Mouse (Mus musculus): ENCODE measurements at regions not wholly inside any gene's neighbourhood (a gene's known extent, or its start where the extent isn't known, plus 50 kb on each side); places are given as distances from the start of the nearest gene placed in this dataset.

DNA sequence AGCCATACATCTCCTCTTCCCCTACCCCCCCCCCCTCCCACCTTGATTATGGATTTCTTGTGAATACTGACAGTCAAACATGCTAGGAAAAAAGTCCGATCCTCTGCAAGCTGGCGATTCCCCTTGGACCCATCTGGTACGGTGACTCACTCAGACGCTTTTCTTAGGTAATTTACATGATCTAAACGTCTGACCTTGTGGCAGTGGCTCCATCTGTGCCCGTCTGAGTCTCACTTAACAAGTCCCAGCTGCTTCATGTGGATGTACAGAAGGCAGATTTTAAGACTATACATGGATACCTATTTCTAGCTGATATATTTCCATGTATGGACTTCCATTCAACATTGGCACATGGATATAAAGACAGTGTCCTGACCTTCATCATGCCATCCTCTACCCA, 481.0 kb downstream of the Lipi start:
- Histone ChIP-seq H3K27ac (ENCODE audit: low read depth, low read length) (no peak overlapping the region), H3K4me2 (ENCODE audit: low read length) (no peak overlapping the region), H3K36me3 (ENCODE audit: control insufficient read depth, insufficient read depth, low read length) (no peaks in the 10 kb centered on the region), H3K27me3 (replicated peaks; ENCODE audit: control insufficient read depth, insufficient read depth, low read length) (no peaks in the 10 kb centered on the region), H3K9ac (ENCODE audit: low read length) (no peak overlapping the region), H3K4me1 (ENCODE audit: control insufficient read depth, insufficient read depth, low read length) (no peaks in the 10 kb centered on the region), H3K4me3 (ENCODE audit: low read depth, low read length) (no peak overlapping the region), H3K9me3 (replicated peaks; ENCODE audit: control insufficient read depth, low read length) (no peaks in the 10 kb centered on the region)
- DNase-seq (ENCODE audit: low spot score) (peak; percentile 57), ATAC-seq (peak; percentile 79; the same call in 1 of the 2 replicates)
- 63% methylated on average over 6 of the region's 6 CpGs for WGBS

GRCm38 (mm10) chr16:75093163-75093562, 492.7 kb downstream of the Lipi start:
- no peak for DNase-seq (ENCODE audit: low spot score)
- ATAC-seq, result peak; percentile 60
- H3K4me1 ChIP-seq (ENCODE audit: control insufficient read depth, insufficient read depth, low read length), result peaks cover 7% of the 10 kb centered on the region
- peak overlapping the region; percentile 45; the same call in 1 of the 2 replicates for H3K9ac ChIP-seq (ENCODE audit: low read length)
- no peaks in the 10 kb centered on the region for H3K9me3 ChIP-seq (replicated peaks; ENCODE audit: control insufficient read depth, low read length)
- 27% methylated on average over 6 of the region's 6 CpGs for WGBS
- H3K27ac ChIP-seq (ENCODE audit: low read depth, low read length), result no peak overlapping the region
- H3K4me3 ChIP-seq (ENCODE audit: low read depth, low read length), result peak overlapping the region; percentile 15; the same call in 1 of the 2 replicates
- peak overlapping the region; percentile 48 for H3K4me2 ChIP-seq (ENCODE audit: low read length)
- H3K27me3 ChIP-seq (replicated peaks; ENCODE audit: control insufficient read depth, insufficient read depth, low read length), result no peaks in the 10 kb centered on the region
- H3K36me3 ChIP-seq (ENCODE audit: control insufficient read depth, insufficient read depth, low read length), result no peaks in the 10 kb centered on the region

DNA sequence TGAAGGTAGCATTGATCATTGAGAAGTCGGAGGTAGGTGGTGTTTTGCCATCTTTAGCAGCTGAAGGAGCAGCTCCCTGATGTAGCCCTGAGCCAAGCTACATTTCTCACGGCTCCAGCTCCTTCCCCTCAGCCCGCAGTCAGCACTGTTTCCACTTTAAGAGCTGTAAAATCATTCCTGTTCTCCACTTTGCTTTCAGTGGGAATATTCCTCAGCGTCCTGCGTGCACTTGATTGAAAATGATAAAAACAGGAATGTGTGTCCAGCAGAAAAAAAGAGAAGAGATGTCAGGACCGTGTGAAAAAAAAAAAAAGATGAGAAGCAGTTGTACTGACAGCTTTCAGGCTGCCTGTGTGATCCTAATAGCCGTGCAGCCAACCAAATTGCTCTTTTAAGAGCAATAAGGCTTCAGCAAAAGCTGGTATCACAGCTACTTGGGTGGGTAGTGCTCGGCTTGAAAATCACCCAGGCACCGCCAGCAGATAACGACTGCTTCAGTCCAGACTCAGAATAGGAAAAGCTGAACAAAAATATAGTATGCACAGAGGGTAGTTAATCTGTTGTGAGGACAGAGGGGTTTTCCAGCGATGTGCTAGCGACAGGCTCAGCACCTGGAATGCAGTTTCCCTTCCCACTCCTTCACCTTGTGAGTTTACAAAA, 493.3 kb downstream of the Lipi start:
- Histone ChIP-seq H3K36me3 (ENCODE audit: control insufficient read depth, insufficient read depth, low read length) (no peaks in the 10 kb centered on the region), H3K27ac (ENCODE audit: low read depth, low read length) (no peak overlapping the region), H3K4me2 (ENCODE audit: low read length) (peak overlapping the region; percentile 48), H3K9me3 (replicated peaks; ENCODE audit: control insufficient read depth, low read length) (no peaks in the 10 kb centered on the region), H3K4me1 (ENCODE audit: control insufficient read depth, insufficient read depth, low read length) (peaks cover 7% of the 10 kb centered on the region), H3K9ac (ENCODE audit: low read length) (peak overlapping the region; percentile 45; the same call in 1 of the 2 replicates), H3K4me3 (ENCODE audit: low read depth, low read length) (peak overlapping the region; percentile 15; the same call in 1 of the 2 replicates), H3K27me3 (replicated peaks; ENCODE audit: control insufficient read depth, insufficient read depth, low read length) (no peaks in the 10 kb centered on the region)
- DNase-seq (ENCODE audit: low spot score), result peak; percentile 61
- ATAC-seq, result peak; percentile 62
- 18% methylated on average over 12 of the region's 12 CpGs for WGBS

DNA sequence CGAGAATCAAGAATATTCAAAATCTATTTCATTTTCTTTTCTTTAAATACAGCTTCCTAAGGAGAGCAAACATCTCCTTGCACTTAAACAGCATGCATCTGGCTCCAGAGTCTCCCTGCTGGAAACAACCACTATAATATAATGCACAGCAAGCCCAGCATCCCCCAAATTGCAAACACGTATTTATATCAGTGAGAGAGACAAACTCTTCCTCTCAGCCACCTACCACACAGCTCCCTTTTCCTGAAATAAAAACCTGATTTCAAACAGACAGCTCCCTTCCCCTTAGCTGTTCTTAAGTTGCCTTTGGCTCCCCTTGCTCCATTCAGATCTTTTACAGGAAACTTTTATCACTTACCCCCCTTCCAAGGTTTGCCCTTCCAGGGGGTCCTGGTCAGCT, 493.9 kb downstream of the Lipi start:
- H3K27ac ChIP-seq (ENCODE audit: low read depth, low read length), result no peak overlapping the region
- 0 out of 2 replicates have a peak overlapping the region, but pooled peaks have one; percentile 25 for H3K9ac ChIP-seq (ENCODE audit: low read length)
- H3K36me3 ChIP-seq (ENCODE audit: control insufficient read depth, insufficient read depth, low read length), result no peaks in the 10 kb centered on the region
- peaks cover 7% of the 10 kb centered on the region for H3K4me1 ChIP-seq (ENCODE audit: control insufficient read depth, insufficient read depth, low read length)
- DNase-seq (ENCODE audit: low spot score) (no peak), ATAC-seq (no peak)
- H3K27me3 ChIP-seq (replicated peaks; ENCODE audit: control insufficient read depth, insufficient read depth, low read length), result no peaks in the 10 kb centered on the region
- H3K4me3 ChIP-seq (ENCODE audit: low read depth, low read length), result no peak overlapping the region
- H3K9me3 ChIP-seq (replicated peaks; ENCODE audit: control insufficient read depth, low read length), result no peaks in the 10 kb centered on the region
- H3K4me2 ChIP-seq (ENCODE audit: low read length), result peak overlapping the region; percentile 48
- 53% methylated on average over 2 of the region's 2 CpGs for WGBS

- Histone ChIP-seq H3K9ac (ENCODE audit: low read length) (no peak overlapping the region), H3K27me3 (replicated peaks; ENCODE audit: control insufficient read depth, insufficient read depth, low read length) (no peaks in the 10 kb centered on the region), H3K36me3 (ENCODE audit: control insufficient read depth, insufficient read depth, low read length) (no peaks in the 10 kb centered on the region), H3K4me3 (ENCODE audit: low read depth, low read length) (no peak overlapping the region), H3K9me3 (replicated peaks; ENCODE audit: control insufficient read depth, low read length) (no peaks in the 10 kb centered on the region), H3K4me2 (ENCODE audit: low read length) (no peak overlapping the region), H3K27ac (ENCODE audit: low read depth, low read length) (no peak overlapping the region), H3K4me1 (ENCODE audit: control insufficient read depth, insufficient read depth, low read length) (peaks cover 7% of the 10 kb centered on the region)
- peak; percentile 24 for DNase-seq (ENCODE audit: low spot score)
- no peak; the same call in 1 of the 2 replicates for ATAC-seq
- WGBS, result 65% methylated on average over 6 of the region's 6 CpGs
These were observed 496.4 kb downstream of the Lipi start for GRCm38 (mm10) chr16:75089383-75090035.

DNA sequence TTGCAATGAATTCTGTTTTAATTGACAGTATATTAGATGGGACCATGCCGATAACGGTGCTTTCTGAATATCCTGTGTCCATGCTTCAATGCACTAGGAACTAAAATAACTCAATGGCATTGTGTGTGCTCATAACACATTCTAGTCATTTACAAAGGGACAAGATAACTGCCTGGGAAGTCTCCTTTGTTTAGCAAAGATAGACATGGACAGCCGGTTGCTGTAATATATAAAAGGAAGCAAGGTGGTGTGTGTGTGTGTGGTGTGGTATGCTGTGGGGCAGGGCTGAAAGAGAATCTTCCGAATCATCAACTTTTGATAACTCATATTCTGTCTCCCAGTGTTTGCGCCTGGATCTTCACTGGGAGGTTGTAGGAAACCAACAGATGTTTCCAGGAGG, 497.2 kb downstream of the Lipi start:
- ATAC-seq, result no peak

GRCm38 (mm10) chr16:75065281-75065680, 520.6 kb downstream of the Lipi start:
- DNase-seq (ENCODE audit: low spot score), result no peak
- Histone ChIP-seq H3K9me3 (replicated peaks; ENCODE audit: control insufficient read depth, low read length) (no peaks in the 10 kb centered on the region), H3K4me1 (ENCODE audit: control insufficient read depth, insufficient read depth, low read length) (no peaks in the 10 kb centered on the region), H3K4me3 (ENCODE audit: low read depth, low read length) (no peak overlapping the region), H3K4me2 (ENCODE audit: low read length) (no peak overlapping the region), H3K9ac (ENCODE audit: low read length) (no peak overlapping the region), H3K27ac (ENCODE audit: low read depth, low read length) (no peak overlapping the region), H3K27me3 (replicated peaks; ENCODE audit: control insufficient read depth, insufficient read depth, low read length) (no peaks in the 10 kb centered on the region), H3K36me3 (ENCODE audit: control insufficient read depth, insufficient read depth, low read length) (no peaks in the 10 kb centered on the region)
- ATAC-seq, result no peak
- 86% methylated on average over 5 of the region's 5 CpGs for WGBS

More for the DNA sequence above, 497.2 kb downstream of the Lipi start:
- Histone ChIP-seq H3K27me3 (replicated peaks; ENCODE audit: control insufficient read depth, insufficient read depth, low read length) (no peaks in the 10 kb centered on the region), H3K9ac (ENCODE audit: low read length) (no peak overlapping the region), H3K4me2 (ENCODE audit: low read length) (no peak overlapping the region), H3K9me3 (replicated peaks; ENCODE audit: control insufficient read depth, low read length) (no peaks in the 10 kb centered on the region), H3K4me1 (ENCODE audit: control insufficient read depth, insufficient read depth, low read length) (peaks cover 7% of the 10 kb centered on the region), H3K27ac (ENCODE audit: low read depth, low read length) (no peak overlapping the region), H3K4me3 (ENCODE audit: low read depth, low read length) (no peak overlapping the region), H3K36me3 (ENCODE audit: control insufficient read depth, insufficient read depth, low read length) (no peaks in the 10 kb centered on the region)
- no peak for DNase-seq (ENCODE audit: low spot score)
- 87% methylated on average over 5 of the region's 5 CpGs for WGBS

DNA sequence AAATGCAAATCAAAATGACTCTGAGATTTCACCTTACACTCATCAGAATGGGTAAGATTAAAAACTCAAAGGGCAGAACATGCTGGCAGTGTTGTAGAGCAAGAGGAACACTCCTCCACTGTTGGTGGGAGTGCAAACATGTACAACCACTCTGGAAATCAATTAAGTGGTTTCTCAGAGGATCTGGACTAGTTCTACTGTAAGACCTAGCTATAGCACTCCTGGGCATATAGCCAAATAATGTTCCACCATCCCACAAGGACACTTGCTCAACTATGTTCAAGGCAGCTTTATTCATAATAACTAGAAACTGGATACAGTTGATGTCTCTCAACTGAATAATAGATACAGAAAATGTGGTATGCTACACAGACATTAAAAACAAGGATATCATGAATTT, 532.9 kb downstream of the Lipi start:
- no peaks in the 10 kb centered on the region for H3K9me3 ChIP-seq (replicated peaks; ENCODE audit: control insufficient read depth, low read length)
- no peak overlapping the region for H3K27ac ChIP-seq (ENCODE audit: low read depth, low read length)
- no peak overlapping the region for H3K4me2 ChIP-seq (ENCODE audit: low read length)
- H3K36me3 ChIP-seq (ENCODE audit: control insufficient read depth, insufficient read depth, low read length), result no peaks in the 10 kb centered on the region
- no peak overlapping the region for H3K4me3 ChIP-seq (ENCODE audit: low read depth, low read length)
- no peaks in the 10 kb centered on the region for H3K27me3 ChIP-seq (replicated peaks; ENCODE audit: control insufficient read depth, insufficient read depth, low read length)
- H3K4me1 ChIP-seq (ENCODE audit: control insufficient read depth, insufficient read depth, low read length), result no peaks in the 10 kb centered on the region
- DNase-seq (ENCODE audit: low spot score) (no peak), ATAC-seq (no peak)
- H3K9ac ChIP-seq (ENCODE audit: low read length), result no peak overlapping the region

DNA sequence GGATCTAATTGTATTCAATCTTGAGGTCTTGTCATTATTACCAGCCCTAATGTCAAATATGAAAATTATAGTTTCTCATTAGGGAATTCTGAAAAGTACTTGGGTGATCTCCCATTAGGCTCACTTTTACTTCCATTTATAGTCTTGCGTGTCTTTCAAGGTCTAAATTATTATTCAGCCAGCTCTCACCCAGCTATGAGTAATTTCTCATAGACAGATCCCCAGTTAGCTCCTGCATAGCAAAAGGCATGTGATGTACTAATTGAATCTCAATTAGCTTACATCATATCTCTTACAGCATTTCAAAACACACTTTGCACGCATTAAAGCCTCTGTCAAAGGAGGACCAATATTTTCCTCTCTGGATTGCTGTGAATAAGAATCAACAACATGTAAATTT, 539.9 kb downstream of the Lipi start:
- no peaks in the 10 kb centered on the region for H3K27me3 ChIP-seq (replicated peaks; ENCODE audit: control insufficient read depth, insufficient read depth, low read length)
- ATAC-seq, result no peak
- no peak overlapping the region for H3K9ac ChIP-seq (ENCODE audit: low read length)
- H3K27ac ChIP-seq (ENCODE audit: low read depth, low read length), result no peak overlapping the region
- no peaks in the 10 kb centered on the region for H3K9me3 ChIP-seq (replicated peaks; ENCODE audit: control insufficient read depth, low read length)
- no peak overlapping the region for H3K4me3 ChIP-seq (ENCODE audit: low read depth, low read length)
- H3K4me2 ChIP-seq (ENCODE audit: low read length), result no peak overlapping the region
- H3K36me3 ChIP-seq (ENCODE audit: control insufficient read depth, insufficient read depth, low read length), result no peaks in the 10 kb centered on the region
- H3K4me1 ChIP-seq (ENCODE audit: control insufficient read depth, insufficient read depth, low read length), result no peaks in the 10 kb centered on the region
- DNase-seq (ENCODE audit: low spot score), result peak; percentile 16
- WGBS, result 79% methylated on average over 2 of the region's 2 CpGs

Measured in forebrain, embryonic 14.5 days (tissue).